Mouse (Mus musculus): Measurements from ENCODE around the gene Nhlrc4. TPM values are rescaled to one million over a fixed set of nuclear protein-coding genes. Genes with fewer than 3 reads are reported as not detected.

Gene Nhlrc4
- polyA plus RNA-seq, 1 experiment from 2014 or later = not detected

- peak overlapping the region; percentile 95 for H3K4me3 ChIP-seq (ENCODE audit: low read depth, low read length)
- no peak for DNase-seq
- no peak for ATAC-seq (ENCODE audit: insufficient read depth)
- H3K4me2 ChIP-seq = peak overlapping the region; percentile 88
- 95% methylated on average over 1 of the region's 1 CpGs for WGBS
- H3K27me3 ChIP-seq (ENCODE audit: insufficient read depth, low read length) = no peaks in the 10 kb centered on the region
- no peak overlapping the region for H3K27ac ChIP-seq (ENCODE audit: low read depth)
- peak overlapping the region; percentile 88 for H3K9ac ChIP-seq
- 0 out of 2 replicates have a peak, but pooled peaks cover 6% of the 10 kb centered on the region for H3K4me1 ChIP-seq (ENCODE audit: insufficient read depth)
- no peak for TF ChIP-seq CTCF (IDR thresholded peaks at IDR 0.05; ENCODE audit: low read depth)
- H3K36me3 ChIP-seq (ENCODE audit: insufficient read depth) = peaks cover 4% of the 10 kb centered on the region; the same call in 1 of the 2 replicates
- no peaks in the 10 kb centered on the region for H3K9me3 ChIP-seq (ENCODE audit: low read depth, low read length)
These were observed 39.3 kb upstream of the Nhlrc4 start for GRCm38 (mm10) chr17:25984066-25984465.

- no peak overlapping the region for H3K27ac ChIP-seq (ENCODE audit: low read depth)
- no peaks in the 10 kb centered on the region for H3K27me3 ChIP-seq (ENCODE audit: insufficient read depth, low read length)
- H3K36me3 ChIP-seq (ENCODE audit: insufficient read depth) = no peaks in the 10 kb centered on the region
- no peak overlapping the region for H3K9ac ChIP-seq
- H3K4me1 ChIP-seq (ENCODE audit: insufficient read depth) = 0 out of 2 replicates have a peak, but pooled peaks cover 6% of the 10 kb centered on the region
- H3K4me2 ChIP-seq = no peak overlapping the region
- ATAC-seq (ENCODE audit: insufficient read depth) (no peak), DNase-seq (no peak)
- no peak for TF ChIP-seq CTCF (IDR thresholded peaks at IDR 0.05; ENCODE audit: low read depth)
- no peaks in the 10 kb centered on the region for H3K9me3 ChIP-seq (ENCODE audit: low read depth, low read length)
- no peak overlapping the region for H3K4me3 ChIP-seq (ENCODE audit: low read depth, low read length)
- WGBS = 87% methylated on average over 3 of the region's 3 CpGs
These were observed 38.2 kb upstream of the Nhlrc4 start for GRCm38 (mm10) chr17:25982913-25983312.

DNA sequence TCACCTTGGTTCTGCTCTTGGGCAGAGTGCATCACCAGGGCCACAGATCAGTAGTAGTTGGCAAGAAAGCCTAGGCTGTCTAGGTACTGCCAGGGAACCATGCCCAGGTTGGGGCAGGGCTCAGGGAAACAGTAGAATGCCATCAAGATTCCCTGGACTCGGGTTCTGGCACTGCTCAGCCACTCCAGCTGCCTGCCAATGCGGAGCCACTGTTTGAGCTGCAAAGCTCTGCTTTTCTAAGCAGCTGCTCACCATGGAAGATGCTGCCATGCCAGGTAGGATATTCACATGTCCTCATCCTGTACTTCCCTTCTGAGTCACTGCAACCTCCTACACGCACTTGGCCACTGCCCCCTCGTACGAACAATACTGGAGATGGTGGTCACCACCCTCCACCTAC lies 36.1 kb upstream of the Nhlrc4 start:
- H3K27me3 ChIP-seq (ENCODE audit: insufficient read depth, low read length) = no peaks in the 10 kb centered on the region
- 87% methylated on average over 5 of the region's 5 CpGs for WGBS
- H3K4me3 ChIP-seq (ENCODE audit: low read depth, low read length) = no peak overlapping the region
- H3K4me2 ChIP-seq = no peak overlapping the region
- TF ChIP-seq CTCF (IDR thresholded peaks at IDR 0.05; ENCODE audit: low read depth) = no peak
- DNase-seq = no peak
- no peak overlapping the region for H3K9ac ChIP-seq
- H3K27ac ChIP-seq (ENCODE audit: low read depth) = no peak overlapping the region
- 0 out of 2 replicates have a peak, but pooled peaks cover 6% of the 10 kb centered on the region for H3K4me1 ChIP-seq (ENCODE audit: insufficient read depth)
- H3K36me3 ChIP-seq (ENCODE audit: insufficient read depth) = no peaks in the 10 kb centered on the region
- ATAC-seq (ENCODE audit: insufficient read depth) = no peak
- H3K9me3 ChIP-seq (ENCODE audit: low read depth, low read length) = no peaks in the 10 kb centered on the region

DNA sequence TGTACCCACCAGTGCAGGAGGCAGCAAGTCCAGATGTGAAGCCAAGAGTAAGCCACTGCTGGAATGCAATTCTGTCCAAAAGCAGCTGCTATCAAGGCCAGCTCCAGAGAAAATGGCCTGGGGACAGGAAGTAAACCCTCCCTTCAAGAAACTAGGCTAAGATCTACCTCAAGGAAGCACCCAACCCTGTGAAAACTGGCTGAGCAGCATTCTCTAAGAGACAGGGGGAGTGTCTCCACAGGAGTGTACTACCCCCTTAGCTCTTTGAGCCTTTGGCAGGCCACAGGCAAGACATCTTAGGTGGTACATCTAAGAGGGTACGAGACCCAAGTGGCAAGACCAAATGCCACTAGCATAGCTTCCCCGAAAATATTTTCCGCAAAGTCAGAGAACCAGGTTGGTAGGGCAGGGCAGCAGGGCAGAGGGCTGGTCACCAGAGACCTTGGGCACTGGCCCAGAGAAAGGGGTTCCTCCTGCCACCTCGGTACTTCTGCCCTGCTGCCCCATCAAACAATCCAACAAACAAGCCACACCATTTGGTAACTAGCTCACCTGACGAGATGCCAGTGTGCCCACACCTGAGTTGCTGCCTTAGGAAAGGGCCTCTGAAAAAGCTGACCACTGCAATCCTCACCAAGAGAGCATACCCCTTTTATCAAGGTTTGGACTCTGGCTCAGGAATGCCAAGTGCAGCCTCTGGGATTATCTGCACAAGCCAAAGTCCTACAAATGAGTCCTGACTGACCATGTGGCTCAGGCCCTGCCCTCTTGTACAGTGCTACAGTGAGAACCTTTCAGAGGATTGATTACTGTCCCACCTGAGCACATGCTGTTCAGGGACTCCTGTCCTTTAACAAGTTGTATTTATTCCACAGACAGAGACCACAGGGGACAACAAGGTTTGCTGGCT lies 35.3 kb upstream of the Nhlrc4 start:
- no peaks in the 10 kb centered on the region for H3K27me3 ChIP-seq (ENCODE audit: insufficient read depth, low read length)
- ATAC-seq (ENCODE audit: insufficient read depth) = no peak

GRCm38 (mm10) chr17:25970954-25971707 lies 26.4 kb upstream of the Nhlrc4 start:
- Histone ChIP-seq H3K4me3 (ENCODE audit: low read depth, low read length) (no peak overlapping the region), H3K9ac (no peak overlapping the region), H3K9me3 (ENCODE audit: low read depth, low read length) (no peaks in the 10 kb centered on the region), H3K27ac (ENCODE audit: low read depth) (no peak overlapping the region), H3K4me2 (no peak overlapping the region), H3K4me1 (ENCODE audit: insufficient read depth) (no peaks in the 10 kb centered on the region), H3K36me3 (ENCODE audit: insufficient read depth) (peaks cover 6% of the 10 kb centered on the region; the same call in 1 of the 2 replicates), H3K27me3 (ENCODE audit: insufficient read depth, low read length) (no peaks in the 10 kb centered on the region)
- WGBS = 77% methylated on average over 4 of the region's 4 CpGs
- TF ChIP-seq CTCF (IDR thresholded peaks at IDR 0.05; ENCODE audit: low read depth) = no peak
- ATAC-seq (ENCODE audit: insufficient read depth) (no peak), DNase-seq (no peak)

More for the DNA sequence above, 35.3 kb upstream of the Nhlrc4 start:
- no peak overlapping the region for H3K4me3 ChIP-seq (ENCODE audit: low read depth, low read length)
- H3K9ac ChIP-seq = no peak overlapping the region
- no peak overlapping the region for H3K27ac ChIP-seq (ENCODE audit: low read depth)
- H3K36me3 ChIP-seq (ENCODE audit: insufficient read depth) = no peaks in the 10 kb centered on the region
- no peaks in the 10 kb centered on the region for H3K9me3 ChIP-seq (ENCODE audit: low read depth, low read length)
- no peak for TF ChIP-seq CTCF (IDR thresholded peaks at IDR 0.05; ENCODE audit: low read depth)
- DNase-seq = no peak
- H3K4me1 ChIP-seq (ENCODE audit: insufficient read depth) = 0 out of 2 replicates have a peak, but pooled peaks cover 6% of the 10 kb centered on the region
- H3K4me2 ChIP-seq = no peak overlapping the region
- WGBS = 80% methylated on average over 5 of the region's 5 CpGs

DNA sequence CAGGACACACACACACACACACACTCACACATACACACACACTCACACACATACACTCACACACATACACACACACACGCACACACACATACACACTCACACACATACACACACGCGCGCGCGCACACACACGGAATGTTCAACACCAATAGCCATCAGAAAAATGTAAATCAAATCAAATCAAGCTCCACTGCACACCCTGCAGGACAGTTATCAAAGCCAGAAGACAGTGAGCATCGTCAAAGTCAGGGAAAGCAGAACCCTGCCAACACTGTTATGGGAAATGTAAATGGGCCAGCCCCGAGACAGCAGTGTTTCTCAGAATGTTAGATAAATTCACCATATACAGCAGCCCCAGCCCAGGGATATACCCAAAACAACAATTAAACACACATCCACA lies 25.7 kb upstream of the Nhlrc4 start:
- Histone ChIP-seq H3K36me3 (ENCODE audit: insufficient read depth) (peaks cover 6% of the 10 kb centered on the region; the same call in 1 of the 2 replicates), H3K27ac (ENCODE audit: low read depth) (no peak overlapping the region), H3K27me3 (ENCODE audit: insufficient read depth, low read length) (no peaks in the 10 kb centered on the region), H3K9me3 (ENCODE audit: low read depth, low read length) (no peaks in the 10 kb centered on the region), H3K4me3 (ENCODE audit: low read depth, low read length) (no peak overlapping the region), H3K4me2 (no peak overlapping the region), H3K9ac (no peak overlapping the region), H3K4me1 (ENCODE audit: insufficient read depth) (no peaks in the 10 kb centered on the region)
- DNase-seq (no peak), ATAC-seq (ENCODE audit: insufficient read depth) (no peak)
- TF ChIP-seq CTCF (IDR thresholded peaks at IDR 0.05; ENCODE audit: low read depth) = 0 out of 2 replicates have a peak, but pooled peaks have one; percentile 6
- 91% methylated on average over 9 of the region's 9 CpGs for WGBS

- 56% methylated on average over 1 of the region's 1 CpGs for WGBS
- no peaks in the 10 kb centered on the region for H3K9me3 ChIP-seq (ENCODE audit: low read depth, low read length)
- H3K4me2 ChIP-seq = no peak overlapping the region
- DNase-seq = no peak
- no peak overlapping the region for H3K9ac ChIP-seq
- H3K27me3 ChIP-seq (ENCODE audit: insufficient read depth, low read length) = no peaks in the 10 kb centered on the region
- H3K4me1 ChIP-seq (ENCODE audit: insufficient read depth) = no peaks in the 10 kb centered on the region
- peak; percentile 6; the same call in 1 of the 2 replicates for ATAC-seq (ENCODE audit: insufficient read depth)
- peaks cover 14% of the 10 kb centered on the region for H3K36me3 ChIP-seq (ENCODE audit: insufficient read depth)
- no peak overlapping the region for H3K27ac ChIP-seq (ENCODE audit: low read depth)
- no peak overlapping the region for H3K4me3 ChIP-seq (ENCODE audit: low read depth, low read length)
- TF ChIP-seq CTCF (IDR thresholded peaks at IDR 0.05; ENCODE audit: low read depth) = no peak
These were observed 23.4 kb upstream of the Nhlrc4 start for GRCm38 (mm10) chr17:25968176-25968575.
